Mouse (Mus musculus) liver, adult 2 months (tissue): Measurements from ENCODE around the gene Plekhf1.

Experiments used
- CTCF ChIP-seq: fragments of 200-500 bp; IDR thresholded peaks from 2 replicates; pipeline ENCODE4 v1.5.1; 2011; ENCODE audit warnings: low read depth, low read length, control low read depth
- POLR2A ChIP-seq: fragments of 200-500 bp; IDR thresholded peaks from 2 replicates; pipeline ENCODE4 v1.6.1; 2011; ENCODE audit warnings: low read length, control low read depth; ENCODE audit not compliant: insufficient read depth; ENCODE audit errors: extremely low read depth

- TF ChIP-seq CTCF (peak; percentile 71), POLR2A (no peak)
These were observed 36.2 kb downstream of the Plekhf1 start for GRCm38 (mm10) chr7:38191571-38191970.
